Mouse (Mus musculus) MEL (cell line): ENCODE measurements around the gene Sox6.

Experiments
- CTCF ChIP-seq, 3 experiments: IDR thresholded peaks in 2 of 3; conservative IDR thresholded peaks in 1 of 3; 2 replicates each; pipeline ENCODE4 v1.5.1; 2011 to 2012; ENCODE audit warnings: low read length in 3 of 3, low read depth in 2 of 3, mild to moderate bottlenecking in 2 of 3, improper control_type of control experiment in 1 of 3, inconsistent platforms in 1 of 3, mixed read lengths in 1 of 3, moderate library complexity in 1 of 3; ENCODE audit not compliant: control insufficient read depth in 1 of 3, insufficient read depth in 1 of 3, poor library complexity in 1 of 3, severe bottlenecking in 1 of 3
- HCFC1 ChIP-seq: IDR thresholded peaks from 2 replicates; pipeline ENCODE4 v1.6.1; 2012; ENCODE audit warnings: low read depth, mild to moderate bottlenecking, inconsistent platforms, low read length, improper control_type of control experiment, moderate library complexity
- MAFK ChIP-seq: IDR thresholded peaks from 2 replicates; pipeline ENCODE4 v1.6.1; 2011; ENCODE audit warnings: low read depth, mild to moderate bottlenecking, low read length, improper control_type of control experiment, borderline replicate concordance
- MAX ChIP-seq: IDR thresholded peaks from 2 replicates; pipeline ENCODE4 v1.6.1; 2011; ENCODE audit warnings: low read length, improper control_type of control experiment
- MAZ ChIP-seq: IDR thresholded peaks from 2 replicates; pipeline ENCODE4 v1.6.1; 2012; ENCODE audit warnings: low read depth, mild to moderate bottlenecking, inconsistent platforms, low read length, improper control_type of control experiment
- MEF2A ChIP-seq: IDR thresholded peaks from 2 replicates; pipeline ENCODE4 v1.6.1; 2014; ENCODE audit warnings: low read depth, mild to moderate bottlenecking, inconsistent platforms, low read length, improper control_type of control experiment; ENCODE audit not compliant: poor library complexity, insufficient replicate concordance, severe bottlenecking; ENCODE audit errors: extremely low read depth
- MXI1 ChIP-seq: IDR thresholded peaks from 2 replicates; pipeline ENCODE4 v1.6.1; 2011; ENCODE audit warnings: mild to moderate bottlenecking, low read depth, low read length, improper control_type of control experiment
- NRF1 ChIP-seq: IDR thresholded peaks from 2 replicates; pipeline ENCODE4 v1.6.1; 2014; ENCODE audit warnings: low read depth, mild to moderate bottlenecking, inconsistent platforms, low read length, improper control_type of control experiment, moderate library complexity; ENCODE audit not compliant: poor library complexity, insufficient read depth, severe bottlenecking
- POLR2A ChIP-seq, 2 experiments: IDR thresholded peaks; 2 replicates each; pipeline ENCODE4 v1.6.1; 2011 to 2012; ENCODE audit warnings: low read length in 2 of 2, mild to moderate bottlenecking in 2 of 2, control low read depth in 1 of 2, improper control_type of control experiment in 1 of 2, low read depth in 1 of 2, moderate library complexity in 1 of 2; ENCODE audit not compliant: control insufficient read depth in 1 of 2, insufficient read depth in 1 of 2, poor library complexity in 1 of 2
- UBTF ChIP-seq: IDR thresholded peaks from 2 replicates; pipeline ENCODE4 v1.6.1; 2012; ENCODE audit warnings: low read depth, mild to moderate bottlenecking, inconsistent platforms, low read length, improper control_type of control experiment, moderate library complexity, borderline replicate concordance; ENCODE audit not compliant: insufficient read depth
- USF2 ChIP-seq, 2 experiments: IDR thresholded peaks; 2 replicates each; pipeline ENCODE4 v1.6.1; 2011 to 2012; ENCODE audit warnings: improper control_type of control experiment in 2 of 2, low read length in 2 of 2, borderline replicate concordance in 1 of 2, inconsistent platforms in 1 of 2, low read depth in 1 of 2, mild to moderate bottlenecking in 1 of 2; ENCODE audit not compliant: insufficient read depth in 1 of 2
- ZKSCAN1 ChIP-seq: IDR thresholded peaks from 2 replicates; pipeline ENCODE4 v1.6.1; 2012; ENCODE audit warnings: low read depth, mild to moderate bottlenecking, inconsistent platforms, low read length, improper control_type of control experiment, moderate library complexity

DNA sequence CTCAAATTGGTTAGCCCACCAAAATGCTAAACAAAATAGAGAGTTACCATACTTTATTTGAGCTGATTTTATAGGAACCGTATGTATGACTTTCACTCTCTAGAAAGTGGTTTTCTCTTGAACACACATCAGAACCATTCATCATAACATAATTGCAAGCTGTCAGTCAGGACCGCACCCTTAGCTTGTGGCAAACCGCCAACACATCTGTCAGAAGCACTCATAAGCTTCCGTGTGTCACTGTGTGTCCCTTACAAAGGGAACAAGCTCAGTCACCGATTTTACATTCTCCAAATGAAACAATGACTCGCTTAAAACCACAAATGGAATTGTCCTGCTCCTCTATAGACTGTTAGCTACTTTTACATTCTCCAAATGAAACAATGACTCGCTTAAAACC is 304.5 kb downstream of the Sox6 start:
- TF ChIP-seq CTCF (IDR thresholded peaks at IDR 0.05 in 2 of 3, conservative IDR thresholded peaks at IDR 0.05 in 1 of 3; ENCODE audit: control insufficient read depth in 1 of 3, insufficient read depth in 1 of 3, low read depth in 2 of 3, low read length in 3 of 3, poor library complexity in 1 of 3, severe bottlenecking in 1 of 3) (no peak), MAFK (no peak), MAX (no peak), POLR2A (IDR thresholded peaks at IDR 0.05; ENCODE audit: control insufficient read depth in 1 of 2, insufficient read depth in 1 of 2, low read depth in 1 of 2, low read length in 2 of 2, poor library complexity in 1 of 2) (no peak), USF2 (IDR thresholded peaks at IDR 0.05; ENCODE audit: borderline replicate concordance in 1 of 2, insufficient read depth in 1 of 2, low read depth in 1 of 2, low read length in 2 of 2) (no peak), MEF2A (no peak), HCFC1 (no peak), MAZ (no peak), MXI1 (no peak), UBTF (no peak), ZKSCAN1 (no peak), NRF1 (no peak)
